Mouse (Mus musculus) midbrain, embryonic 12.5 days (tissue): ENCODE data around the gene H2-D1. TPM values are rescaled to one million over a fixed set of nuclear protein-coding genes. Genes with fewer than 3 reads are reported as not detected.
"Not testable (repeated sequence)": the region's sequence is repeated elsewhere in the genome, so short reads cannot be mapped to it uniquely, and the experiment has no call there.

ENCODE experiments used
- ATAC-seq: fragments of 200-750 bp; cut with Nextera tagmentation; 2 replicates; pipeline ENCODE4 v1.8.0; 2017; ENCODE audit warnings: low read depth, moderate TSS enrichment, moderate library complexity; ENCODE audit not compliant: low FRiP score
- H3K27ac ChIP-seq: fragments of 300-500 bp; sonication (generic); replicated peaks from 2 replicates; pipeline ENCODE4 v1.5.1; 2016; ENCODE audit warnings: mild to moderate bottlenecking
- H3K27me3 ChIP-seq: fragments of 300-500 bp; sonication (generic); 2 replicates; pipeline ENCODE4 v1.6.1; 2016; ENCODE audit warnings: mild to moderate bottlenecking
- H3K36me3 ChIP-seq: fragments of 300-500 bp; sonication (generic); 2 replicates; pipeline ENCODE4 v1.6.1; 2016
- H3K4me1 ChIP-seq: fragments of 300-500 bp; sonication (generic); 2 replicates; pipeline ENCODE4 v1.6.1; 2016
- H3K4me2 ChIP-seq: fragments of 300-500 bp; sonication (generic); replicated peaks from 2 replicates; pipeline ENCODE4 v1.6.1; 2016; ENCODE audit warnings: mild to moderate bottlenecking, moderate library complexity
- H3K4me3 ChIP-seq: fragments of 300-500 bp; sonication (generic); 2 replicates; pipeline ENCODE4 v1.5.1; 2016; ENCODE audit warnings: mild to moderate bottlenecking
- H3K9ac ChIP-seq: fragments of 300-500 bp; sonication (generic); replicated peaks from 2 replicates; pipeline ENCODE4 v1.6.1; 2016; ENCODE audit warnings: mild to moderate bottlenecking, moderate library complexity
- H3K9me3 ChIP-seq: fragments of 300-500 bp; sonication (generic); 2 replicates; pipeline ENCODE4 v1.6.1; 2016; ENCODE audit warnings: mild to moderate bottlenecking
- WGBS: fragments of 180-500 bp; shearing (Covaris S2); methylation state at CpG from one replicate; pipeline ENCODE4 v1.1.7; 2016; 5-methylcytosine and 5-hydroxymethylcytosine counted together
- microRNA-seq: library from miRNA; unstranded; fragments of <30 nt; microRNA quantifications from one replicate; pipeline ENCODE4, GENCODE M21; 2017
- polyA plus RNA-seq: library from polyadenylated mRNA; unstranded; fragments of >200 nt; fragmentation: Nextera tagmentation; extraction: Ambion mirVana; gene quantifications from 2 replicates; pipeline ENCODE4 v1.2.1, GENCODE M21; 2016

H2-D1 gene
- polyA plus RNA-seq, 1 experiment from 2014 or later = 47.8 TPM

GRCm38 (mm10) chr17:35295796-35296195 lies 33.3 kb downstream of the H2-D1 start:
- H3K27me3 ChIP-seq, H3K4me1 ChIP-seq, H3K36me3 ChIP-seq, H3K9me3 ChIP-seq, ATAC-seq, H3K9ac ChIP-seq, H3K4me3 ChIP-seq, H3K27ac ChIP-seq, H3K4me2 ChIP-seq: not testable (repeated sequence)
- WGBS = 5% methylated on average over 5 of the region's 5 CpGs

GRCm38 (mm10) chr17:35300261-35300945 lies 37.9 kb downstream of the H2-D1 start:
- H3K27ac ChIP-seq, H3K4me3 ChIP-seq, H3K27me3 ChIP-seq, H3K9ac ChIP-seq, ATAC-seq, H3K4me1 ChIP-seq, H3K36me3 ChIP-seq, H3K9me3 ChIP-seq, H3K4me2 ChIP-seq: not testable (repeated sequence)
- WGBS = 84% methylated on average over 7 of the region's 7 CpGs

- ATAC-seq = no peak
- H3K9me3 ChIP-seq = no peaks in the 10 kb centered on the region
- no peak overlapping the region for H3K27ac ChIP-seq
- H3K4me3 ChIP-seq = no peak overlapping the region
- no peaks in the 10 kb centered on the region for H3K27me3 ChIP-seq
- WGBS = 25% methylated on average over 13 of the region's 13 CpGs
- H3K4me2 ChIP-seq = no peak overlapping the region
- H3K9ac ChIP-seq = no peak overlapping the region
- H3K4me1 ChIP-seq = no peaks in the 10 kb centered on the region
- H3K36me3 ChIP-seq = no peaks in the 10 kb centered on the region
These were observed 39.2 kb downstream of the H2-D1 start for GRCm38 (mm10) chr17:35301645-35302258.

- WGBS = 89% methylated on average over 2 of the region's 2 CpGs
- Histone ChIP-seq H3K4me3 (no peak overlapping the region), H3K27ac (no peak overlapping the region), H3K4me2 (no peak overlapping the region), H3K9ac (no peak overlapping the region), H3K27me3 (peaks cover 6% of the 10 kb centered on the region; the same call in 1 of the 2 replicates), H3K9me3 (no peaks in the 10 kb centered on the region), H3K36me3 (no peaks in the 10 kb centered on the region), H3K4me1 (no peaks in the 10 kb centered on the region)
- no peak for ATAC-seq
These were observed 40.7 kb downstream of the H2-D1 start for GRCm38 (mm10) chr17:35303271-35303670.

GRCm38 (mm10) chr17:35303756-35304350 lies 41.3 kb downstream of the H2-D1 start:
- WGBS = 87% methylated on average over 10 of the region's 10 CpGs

GRCm38 (mm10) chr17:35304478-35304877 lies 41.9 kb downstream of the H2-D1 start:
- Histone ChIP-seq H3K4me1 (no peaks in the 10 kb centered on the region), H3K27ac (no peak overlapping the region), H3K4me2 (no peak overlapping the region), H3K27me3 (peaks cover 11% of the 10 kb centered on the region), H3K9ac (no peak overlapping the region), H3K36me3 (no peaks in the 10 kb centered on the region), H3K9me3 (no peaks in the 10 kb centered on the region), H3K4me3 (no peak overlapping the region)
- 77% methylated on average over 6 of the region's 6 CpGs for WGBS
- ATAC-seq = no peak

More at GRCm38 (mm10) chr17:35303756-35304350, 41.3 kb downstream of the H2-D1 start:
- Histone ChIP-seq H3K4me2 (no peak overlapping the region), H3K36me3 (no peaks in the 10 kb centered on the region), H3K9me3 (no peaks in the 10 kb centered on the region), H3K27ac (no peak overlapping the region), H3K27me3 (peaks cover 11% of the 10 kb centered on the region), H3K4me1 (no peaks in the 10 kb centered on the region), H3K9ac (no peak overlapping the region), H3K4me3 (no peak overlapping the region)
- ATAC-seq = no peak

- 80% methylated on average over 8 of the region's 8 CpGs for WGBS
- not testable (repeated sequence) for H3K9me3 ChIP-seq, H3K27ac ChIP-seq, H3K4me3 ChIP-seq, H3K4me1 ChIP-seq, H3K4me2 ChIP-seq, H3K36me3 ChIP-seq, ATAC-seq, H3K9ac ChIP-seq
- H3K27me3 ChIP-seq = peaks cover 11% of the 10 kb centered on the region
These were observed 42.4 kb downstream of the H2-D1 start for GRCm38 (mm10) chr17:35304921-35305320.

Small RNAs within 50 kb of the gene (microRNA-seq; reads per million reads assigned to microRNA genes)
- gene Mir6975 (1.4 reads per million), gene Mir8094 (not detected)

Other genes starting within 250 kb of the H2-D1 start
- gene Vwa7, start 246.2 kb upstream of the H2-D1 start, polyA plus RNA-seq = 0.14 and 0.23 TPM in 2 replicates
- 5.2 and 6.8 TPM in 2 replicates for gene Sapcd1, start 234.7 kb upstream of the H2-D1 start, polyA plus RNA-seq
- 6.9 and 7.6 TPM in 2 replicates for gene Msh5, start 216.0 kb upstream of the H2-D1 start, polyA plus RNA-seq
- gene Clic1, start 212.8 kb upstream of the H2-D1 start, polyA plus RNA-seq = 145 and 165 TPM in 2 replicates
- gene Ddah2, start 203.7 kb upstream of the H2-D1 start, polyA plus RNA-seq = 595 and 615 TPM in 2 replicates
- gene Ly6g6c, start 197.3 kb upstream of the H2-D1 start, polyA plus RNA-seq = not detected in 2 replicates
- gene Mpig6b, start 196.5 kb upstream of the H2-D1 start, polyA plus RNA-seq = 0.52 and 0.93 TPM in 2 replicates
- 0.24 TPM in 1 of 2 replicates, not detected in the other for gene Ly6g6e, start 185.8 kb upstream of the H2-D1 start, polyA plus RNA-seq
- 1.1 and 1.7 TPM in 2 replicates for gene Ly6g6d, start 184.7 kb upstream of the H2-D1 start, polyA plus RNA-seq
- 0.47 TPM in 2 replicates for gene Ly6g6f, start 177.1 kb upstream of the H2-D1 start, polyA plus RNA-seq
- gene Abhd16a, start 173.5 kb upstream of the H2-D1 start, polyA plus RNA-seq = 69.0 and 72.3 TPM in 2 replicates
- not detected in 2 replicates for gene Ly6g5c, start 154.5 kb upstream of the H2-D1 start, polyA plus RNA-seq
- gene Ly6g5b, start 147.3 kb upstream of the H2-D1 start, polyA plus RNA-seq = 1.0 and 1.5 TPM in 2 replicates
- 22.2 and 26.4 TPM in 2 replicates for gene Gpank1, start 141.3 kb upstream of the H2-D1 start, polyA plus RNA-seq
- gene Csnk2b, start 140.7 kb upstream of the H2-D1 start, polyA plus RNA-seq = 279 TPM in 2 replicates
- gene D17H6S53E, start 136.4 kb upstream of the H2-D1 start, polyA plus RNA-seq = 8.0 and 9.1 TPM in 2 replicates
- 0.65 and 1.5 TPM in 2 replicates for gene Apom, start 130.7 kb upstream of the H2-D1 start, polyA plus RNA-seq
- 84.0 and 95.3 TPM in 2 replicates for gene Bag6, start 127.6 kb upstream of the H2-D1 start, polyA plus RNA-seq
- 236 and 239 TPM in 2 replicates for gene Prrc2a, start 97.8 kb upstream of the H2-D1 start, polyA plus RNA-seq
- gene Aif1, start 86.7 kb upstream of the H2-D1 start, polyA plus RNA-seq = 7.7 and 8.2 TPM in 2 replicates
- 4.7 and 9.9 TPM in 2 replicates for gene Lst1, start 74.3 kb upstream of the H2-D1 start, polyA plus RNA-seq
- gene Ltb, start 68.3 kb upstream of the H2-D1 start, polyA plus RNA-seq = 0.48 and 0.62 TPM in 2 replicates
- gene Tnf, start 60.7 kb upstream of the H2-D1 start, polyA plus RNA-seq = not detected in 2 replicates
- gene Lta, start 57.4 kb upstream of the H2-D1 start, polyA plus RNA-seq = not detected in 2 replicates
- gene Gm16181, start 41.9 kb upstream of the H2-D1 start, polyA plus RNA-seq = 0.38 TPM in 1 of 2 replicates, not detected in the other
- gene Atp6v1g2, start 29.1 kb upstream of the H2-D1 start, polyA plus RNA-seq = 18.8 and 19.6 TPM in 2 replicates
- 10.9 and 11.4 TPM in 2 replicates for gene Nfkbil1, start 26.9 kb upstream of the H2-D1 start, polyA plus RNA-seq
- gene Ddx39b, start 21.0 kb upstream of the H2-D1 start, polyA plus RNA-seq = 565 and 579 TPM in 2 replicates
- 0.08 and 0.17 TPM in 2 replicates for gene H2-Q1, start 57.7 kb downstream of the H2-D1 start, polyA plus RNA-seq
- 0.15 and 0.20 TPM in 2 replicates for gene H2-Q2, start 79.5 kb downstream of the H2-D1 start, polyA plus RNA-seq
- 1.9 and 2.3 TPM in 2 replicates for gene H2-Q4, start 116.9 kb downstream of the H2-D1 start, polyA plus RNA-seq
- 0.09 and 0.27 TPM in 2 replicates for gene H2-Q6, start 162.1 kb downstream of the H2-D1 start, polyA plus RNA-seq
- 6.0 and 6.4 TPM in 2 replicates for gene H2-Q7, start 176.4 kb downstream of the H2-D1 start, polyA plus RNA-seq
- 0.09 and 0.10 TPM in 2 replicates for gene H2-Q10, start 207.4 kb downstream of the H2-D1 start, polyA plus RNA-seq
- gene Pou5f1, start 243.3 kb downstream of the H2-D1 start, polyA plus RNA-seq = not detected in 2 replicates